Mouse (Mus musculus): Measurements from ENCODE around the gene Timm44.
A peak's percentile ranks its signal among the peaks of the same experiment; 100 is the strongest.
"Not testable (repeated sequence)": the region's sequence is repeated elsewhere in the genome, so short reads cannot be mapped to it uniquely, and the experiment has no call there.

Timm44 gene

GRCm38 (mm10) chr8:4263105-4263791 lies 12.5 kb downstream of the Timm44 start:
- no peak for DNase-seq

- no peak for DNase-seq
Measured at GRCm38 (mm10) chr8:4259805-4260170, 15.9 kb downstream of the Timm44 start.

- peak; percentile 99 for DNase-seq
Measured at GRCm38 (mm10) chr8:4259125-4259804, 16.4 kb downstream of the Timm44 start, which contains the start of gene Ctxn1. TSS of gene Ctxn1 (minus strand) at chr8:4259274.

- DNase-seq, result no peak
Measured at GRCm38 (mm10) chr8:4258678-4259077, 17.0 kb downstream of the Timm44 start.

- DNase-seq, result peak; percentile 88
Measured at GRCm38 (mm10) chr8:4258233-4258632, 17.5 kb downstream of the Timm44 start.

GRCm38 (mm10) chr8:4257350-4257749 lies 18.4 kb downstream of the Timm44 start:
- DNase-seq, result no peak

- no peak for DNase-seq
Measured at GRCm38 (mm10) chr8:4256911-4257310, 18.8 kb downstream of the Timm44 start.

- not testable (repeated sequence) for DNase-seq
Measured at GRCm38 (mm10) chr8:4255471-4255870, 20.2 kb downstream of the Timm44 start.

GRCm38 (mm10) chr8:4254001-4254400 lies 21.7 kb downstream of the Timm44 start:
- no peak for DNase-seq

GRCm38 (mm10) chr8:4252934-4253841 lies 22.5 kb downstream of the Timm44 start, which contains the start of gene Snapc2:
TSS of gene Snapc2 (plus strand) at chr8:4253080.
- peak; percentile 97 for DNase-seq

GRCm38 (mm10) chr8:4252116-4252760 lies 23.5 kb downstream of the Timm44 start:
- no peak for DNase-seq

- peak; percentile 88 for DNase-seq
Measured at GRCm38 (mm10) chr8:4250306-4250970, 25.3 kb downstream of the Timm44 start.

GRCm38 (mm10) chr8:4249213-4249612 lies 26.5 kb downstream of the Timm44 start:
- no peak for DNase-seq

GRCm38 (mm10) chr8:4247951-4248540 lies 27.7 kb downstream of the Timm44 start, which contains the start of gene Tgfbr3l:
TSS of gene Tgfbr3l (plus strand) at chr8:4248214.
- DNase-seq, result no peak

- no peak for DNase-seq
Measured at GRCm38 (mm10) chr8:4247241-4247640, 28.5 kb downstream of the Timm44 start.

GRCm38 (mm10) chr8:4245737-4246136 lies 30.0 kb downstream of the Timm44 start:
- DNase-seq, result no peak

GRCm38 (mm10) chr8:4245061-4245460 lies 30.7 kb downstream of the Timm44 start:
- no peak for DNase-seq

GRCm38 (mm10) chr8:4239193-4239890 lies 36.4 kb downstream of the Timm44 start:
- DNase-seq, result no peak

- peak; percentile 100 for DNase-seq
Measured at GRCm38 (mm10) chr8:4238434-4239192, 37.1 kb downstream of the Timm44 start, which contains the start of the genes Map2k7 and Gm49320. TSS of gene Map2k7 (plus strand) at chr8:4238740. TSS of gene Gm49320 (plus strand) at chr8:4238865.

GRCm38 (mm10) chr8:4237814-4238433 lies 37.8 kb downstream of the Timm44 start:
- no peak for DNase-seq

Measured in thymus, postnatal 14 days (tissue).